Mouse (Mus musculus): ENCODE results near the gene Etv3. TPM values are rescaled to one million over a fixed set of nuclear protein-coding genes. Genes with fewer than 3 reads are reported as not detected.

Etv3 gene
- total and polyA plus RNA-seq, 3 experiments, result 12.6 to 24.1 (median 16.8) TPM

GRCm38 (mm10) chr3:87487911-87488310 lies 37.3 kb upstream of the Etv3 start (continued):
- TF ChIP-seq SIN3A (IDR thresholded peaks at IDR 0.05; ENCODE audit: low read length) (peak; percentile 77; the same call in 1 of the 2 replicates), MAZ (IDR thresholded peaks at IDR 0.05; ENCODE audit: low read depth, low read length) (no peak; the same call in 1 of the 2 replicates)

- no peak for TF ChIP-seq SIN3A (IDR thresholded peaks at IDR 0.05; ENCODE audit: low read length)
- no peak for TF ChIP-seq MAFK (IDR thresholded peaks at IDR 0.05; ENCODE audit: insufficient replicate concordance, low read length)
- TF ChIP-seq JUND (conservative IDR thresholded peaks at IDR 0.05; ENCODE audit: low read depth, low read length), result no peak
- TF ChIP-seq HCFC1 (IDR thresholded peaks at IDR 0.05; ENCODE audit: low read depth, low read length), result no peak
- no peak for TF ChIP-seq ZMIZ1 (IDR thresholded peaks at IDR 0.05; ENCODE audit: low read depth, low read length)
- TF ChIP-seq PAX5 (IDR thresholded peaks at IDR 0.05; ENCODE audit: low read length), result no peak
- H3K27ac ChIP-seq (ENCODE audit: insufficient read depth, low read depth), result 0 out of 2 replicates have a peak overlapping the region, but pooled peaks have one; percentile 13
- in situ Hi-C loops (cut with MboI; ENCODE audit: low pct_ligation_motif_present, low pct_unique_long_range_greater_than_20kb, low sequenced_read_pairs) (no loop called here), dilution Hi-C loops (cut with MboI; ENCODE audit: extremely low pct_ligation_motif_present, extremely low pct_unique_long_range_greater_than_20kb, low sequenced_read_pairs) (no loop called here)
- H3K27me3 ChIP-seq (replicated peaks), result no peaks in the 10 kb centered on the region
- DNase-seq (ENCODE audit: extremely low read depth), result no peak
- no peak overlapping the region for H3K9ac ChIP-seq (ENCODE audit: insufficient read depth, low read depth)
- no peak overlapping the region for H3K4me2 ChIP-seq (ENCODE audit: insufficient read depth, low read depth, poor library complexity, severe bottlenecking)
- peaks cover 4% of the 10 kb centered on the region for H3K9me3 ChIP-seq (replicated peaks; ENCODE audit: low read length)
- H3K4me3 ChIP-seq (replicated peaks in 1 of 3; ENCODE audit: low read depth in 2 of 3, low read length in 2 of 3, poor library complexity in 1 of 3), result no peak overlapping the region
- H3K79me2 ChIP-seq (replicated peaks; ENCODE audit: control insufficient read depth, extremely low read depth, insufficient read depth, poor library complexity, severe bottlenecking), result no peaks in the 10 kb centered on the region
- H3K36me3 ChIP-seq (replicated peaks in 1 of 2; ENCODE audit: control insufficient read depth in 1 of 2, insufficient read depth in 1 of 2, low read length in 1 of 2), result peaks cover 0 to 14% of the 10 kb centered on the region in 2 experiments
- peaks cover 25 to 49% of the 10 kb centered on the region in 2 experiments for H3K4me1 ChIP-seq (ENCODE audit: control insufficient read depth in 1 of 2, insufficient read depth in 2 of 2)
Measured at GRCm38 (mm10) chr3:87498266-87498665, 26.9 kb upstream of the Etv3 start.

GRCm38 (mm10) chr3:87499072-87499471 lies 26.1 kb upstream of the Etv3 start:
- no peaks in the 10 kb centered on the region for H3K27me3 ChIP-seq (replicated peaks)
- peaks cover 31 to 55% of the 10 kb centered on the region in 2 experiments for H3K4me1 ChIP-seq (ENCODE audit: control insufficient read depth in 1 of 2, insufficient read depth in 2 of 2)
- dilution Hi-C loops (cut with MboI; ENCODE audit: extremely low pct_ligation_motif_present, extremely low pct_unique_long_range_greater_than_20kb, low sequenced_read_pairs) (no loop called here), in situ Hi-C loops (cut with MboI; ENCODE audit: low pct_ligation_motif_present, low pct_unique_long_range_greater_than_20kb, low sequenced_read_pairs) (no loop called here)
- peaks cover 4% of the 10 kb centered on the region for H3K9me3 ChIP-seq (replicated peaks; ENCODE audit: low read length)
- H3K4me2 ChIP-seq (ENCODE audit: insufficient read depth, low read depth, poor library complexity, severe bottlenecking), result no peak overlapping the region
- peak; percentile 90 for DNase-seq (ENCODE audit: extremely low read depth)
- peaks cover 0 to 15% of the 10 kb centered on the region in 2 experiments for H3K36me3 ChIP-seq (replicated peaks in 1 of 2; ENCODE audit: control insufficient read depth in 1 of 2, insufficient read depth in 1 of 2, low read length in 1 of 2)
- peak overlapping the region; percentile 25; the same call in 1 of the 2 replicates for H3K9ac ChIP-seq (ENCODE audit: insufficient read depth, low read depth)
- no peaks in the 10 kb centered on the region for H3K79me2 ChIP-seq (replicated peaks; ENCODE audit: control insufficient read depth, extremely low read depth, insufficient read depth, poor library complexity, severe bottlenecking)
- no peak for TF ChIP-seq CHD2 (IDR thresholded peaks at IDR 0.05; ENCODE audit: low read length)
- TF ChIP-seq EP300 (IDR thresholded peaks at IDR 0.05; ENCODE audit: low read length), result no peak
- no peak for TF ChIP-seq HCFC1 (IDR thresholded peaks at IDR 0.05; ENCODE audit: low read depth, low read length)
- no peak for TF ChIP-seq TBP (conservative IDR thresholded peaks at IDR 0.05; ENCODE audit: low read depth, low read length)
- no peak for TF ChIP-seq POLR2A (IDR thresholded peaks at IDR 0.05; ENCODE audit: low read depth, low read length)
- TF ChIP-seq ZC3H11A (IDR thresholded peaks at IDR 0.05; ENCODE audit: low read depth, low read length), result peak; percentile 96
- no peak for TF ChIP-seq BHLHE40 (IDR thresholded peaks at IDR 0.05; ENCODE audit: low read depth, low read length)
- TF ChIP-seq ZMIZ1 (IDR thresholded peaks at IDR 0.05; ENCODE audit: low read depth, low read length), result no peak
- TF ChIP-seq E2F4 (IDR thresholded peaks at IDR 0.05; ENCODE audit: insufficient replicate concordance, low read depth, low read length), result no peak
- TF ChIP-seq CHD1 (IDR thresholded peaks at IDR 0.05; ENCODE audit: low read depth, low read length), result no peak
- TF ChIP-seq MAFK (IDR thresholded peaks at IDR 0.05; ENCODE audit: insufficient replicate concordance, low read length), result no peak
- no peak for TF ChIP-seq POLR2AphosphoS2 (IDR thresholded peaks at IDR 0.05; ENCODE audit: low read depth, low read length)
- no peak for TF ChIP-seq NRF1 (IDR thresholded peaks at IDR 0.05; ENCODE audit: low read depth, low read length)
- no peak for TF ChIP-seq RCOR1 (conservative IDR thresholded peaks at IDR 0.05; ENCODE audit: low read depth, low read length)
- TF ChIP-seq RAD21 (IDR thresholded peaks at IDR 0.05; ENCODE audit: low read depth, low read length), result peak; percentile 99
- peak; percentile 99 for TF ChIP-seq SMC3 (IDR thresholded peaks at IDR 0.05; ENCODE audit: low read depth, low read length)
- TF ChIP-seq CTCF (conservative IDR thresholded peaks at IDR 0.05 in 1 of 2, IDR thresholded peaks at IDR 0.05 in 1 of 2; ENCODE audit: low read depth in 2 of 2, low read length in 2 of 2), result peak; percentile 93 to 98
- no peak for TF ChIP-seq MEF2A (IDR thresholded peaks at IDR 0.05; ENCODE audit: borderline replicate concordance, low read depth, low read length)
- no peak for TF ChIP-seq MAZ (IDR thresholded peaks at IDR 0.05; ENCODE audit: low read depth, low read length)
- no peak for TF ChIP-seq UBTF (IDR thresholded peaks at IDR 0.05; ENCODE audit: low read depth, low read length)
- TF ChIP-seq MXI1 (IDR thresholded peaks at IDR 0.05; ENCODE audit: low read depth, low read length), result no peak
- TF ChIP-seq USF2 (conservative IDR thresholded peaks at IDR 0.05; ENCODE audit: low read depth, low read length), result no peak
- H3K4me3 ChIP-seq (replicated peaks in 1 of 3; ENCODE audit: low read depth in 2 of 3, low read length in 2 of 3, poor library complexity in 1 of 3), result peak overlapping the region in 2 of 3 experiments; percentile 1 to 57
- no peak overlapping the region for H3K27ac ChIP-seq (ENCODE audit: insufficient read depth, low read depth)
